Mouse (Mus musculus): Measurements from ENCODE around the gene Sox6.

Sox6 gene

GRCm38 (mm10) chr7:115506385-115506784 is 532.2 kb downstream of the Sox6 start:
- no peak for DNase-seq (ENCODE audit: low read depth in 2 of 2, low spot score in 2 of 2)

- DNase-seq (ENCODE audit: low read depth in 2 of 2, low spot score in 2 of 2): no peak
Observed at GRCm38 (mm10) chr7:115501497-115501896, 537.1 kb downstream of the Sox6 start.

GRCm38 (mm10) chr7:115500825-115501224 is 537.8 kb downstream of the Sox6 start:
- no peak for DNase-seq (ENCODE audit: low read depth in 2 of 2, low spot score in 2 of 2)

- no peak for DNase-seq (ENCODE audit: low read depth in 2 of 2, low spot score in 2 of 2)
Observed at GRCm38 (mm10) chr7:115500170-115500569, 538.4 kb downstream of the Sox6 start.

GRCm38 (mm10) chr7:115491721-115492120 is 546.9 kb downstream of the Sox6 start:
- no peak for DNase-seq (ENCODE audit: low read depth in 2 of 2, low spot score in 2 of 2)

- DNase-seq (ENCODE audit: low read depth in 2 of 2, low spot score in 2 of 2): no peak
Observed at GRCm38 (mm10) chr7:115489608-115490007, 549.0 kb downstream of the Sox6 start.

GRCm38 (mm10) chr7:115486431-115486830 is 552.2 kb downstream of the Sox6 start:
- DNase-seq (ENCODE audit: low read depth in 2 of 2, low spot score in 2 of 2): no peak

- no peak for DNase-seq (ENCODE audit: low read depth in 2 of 2, low spot score in 2 of 2)
Observed at GRCm38 (mm10) chr7:115485664-115486409, 552.8 kb downstream of the Sox6 start.

- no peak for DNase-seq (ENCODE audit: low read depth in 2 of 2, low spot score in 2 of 2)
Observed at GRCm38 (mm10) chr7:115477763-115478162, 560.8 kb downstream of the Sox6 start.

- no peak for DNase-seq (ENCODE audit: low read depth in 2 of 2, low spot score in 2 of 2)
Observed at GRCm38 (mm10) chr7:115476881-115477665, 561.5 kb downstream of the Sox6 start.

- DNase-seq (ENCODE audit: low read depth in 2 of 2, low spot score in 2 of 2): no peak
Observed at GRCm38 (mm10) chr7:115475176-115475575, 563.4 kb downstream of the Sox6 start.

- DNase-seq (ENCODE audit: low read depth in 2 of 2, low spot score in 2 of 2): no peak
Observed at GRCm38 (mm10) chr7:115474115-115474514, 564.5 kb downstream of the Sox6 start.

GRCm38 (mm10) chr7:115472850-115473249 is 565.7 kb downstream of the Sox6 start:
- DNase-seq (ENCODE audit: low read depth in 2 of 2, low spot score in 2 of 2): no peak

- no peak for DNase-seq (ENCODE audit: low read depth in 2 of 2, low spot score in 2 of 2)
Observed at GRCm38 (mm10) chr7:115471521-115471920, 567.1 kb downstream of the Sox6 start.

GRCm38 (mm10) chr7:115466811-115467210 is 571.8 kb downstream of the Sox6 start:
- DNase-seq (ENCODE audit: low read depth in 2 of 2, low spot score in 2 of 2): no peak

GRCm38 (mm10) chr7:115463367-115463766 is 575.2 kb downstream of the Sox6 start:
- no peak for DNase-seq (ENCODE audit: low read depth in 2 of 2, low spot score in 2 of 2)

- no peak for DNase-seq (ENCODE audit: low read depth in 2 of 2, low spot score in 2 of 2)
Observed at GRCm38 (mm10) chr7:115462276-115462675, 576.3 kb downstream of the Sox6 start.

- DNase-seq (ENCODE audit: low read depth in 2 of 2, low spot score in 2 of 2): no peak
Observed at GRCm38 (mm10) chr7:115454988-115455387, 583.6 kb downstream of the Sox6 start.

GRCm38 (mm10) chr7:115453713-115454073 is 584.9 kb downstream of the Sox6 start:
- DNase-seq (ENCODE audit: low read depth in 2 of 2, low spot score in 2 of 2): no peak

- peak in 1 of 2 experiments; percentile 15 for DNase-seq (ENCODE audit: low read depth in 2 of 2, low spot score in 2 of 2)
Observed at GRCm38 (mm10) chr7:115453042-115453712, 585.4 kb downstream of the Sox6 start.

- DNase-seq (ENCODE audit: low read depth in 2 of 2, low spot score in 2 of 2): no peak
Observed at GRCm38 (mm10) chr7:115450431-115451195, 588.0 kb downstream of the Sox6 start.
